8 mouse cellular contexts compared by ENCODE assay signal in genomic region chr1:155742411-155743363, GRCm38 (mm10). TPM values are rescaled to one million over a fixed set of nuclear protein-coding genes. Genes with fewer than 3 reads are reported as not detected.
DNase-seq lines count a peak whose midpoint lies in the region; ATAC-seq and TF ChIP-seq lines count a peak whose summit lies in the region.

No protein-coding gene starts in this region.

- peak overlapping the region in 1 of 2 experiments; percentile 45; a peak in 3 of 4 replicates for H3K4me3 ChIP-seq in liver, embryonic 14.5 days (ENCODE audit: insufficient read depth in 1 of 2, low read depth in 2 of 2, low read length in 2 of 2)
- peak overlapping the region; percentile 54 for H3K4me3 ChIP-seq in small intestine, adult 2 months (ENCODE audit: low read depth, low read length)

- H3K9ac ChIP-seq in liver, embryonic 14.5 days (replicated peaks) = no peak overlapping the region

- no peak for ATAC-seq in liver, embryonic 14.5 days (ENCODE audit: insufficient read depth)
- ATAC-seq in activated CD4-positive, CD25-positive, alpha-beta regulatory T cell, adult 4 months = no peak

- H3K9me3 ChIP-seq in liver, embryonic 14.5 days (ENCODE audit: control insufficient read depth, low read length) = no peaks in the 10 kb centered on the region

- DNase-seq in ovary, postnatal 36 days (ENCODE audit: low spot score) = peak; percentile 50
- no peak for DNase-seq in ovary, adult 18-20 months (ENCODE audit: low spot score)
- DNase-seq in embryo, embryonic 11 days = peak; percentile 64
- peak; percentile 30 for DNase-seq in heart, postnatal 4 days
- DNase-seq in liver, embryonic 14.5 days (ENCODE audit: low read depth in 3 of 3, low spot score in 3 of 3) = no peak
- no peak for DNase-seq in frontal cortex, postnatal 10 days (ENCODE audit: low spot score in 2 of 2)

- peaks cover 92% of the 10 kb centered on the region for H3K27me3 ChIP-seq in liver, embryonic 14.5 days (ENCODE audit: control insufficient read depth, insufficient read depth, low read length)
- peaks cover 50% of the 10 kb centered on the region for H3K27me3 ChIP-seq in small intestine, adult 2 months (ENCODE audit: control insufficient read depth, insufficient read depth, low read length)

- H3K27ac ChIP-seq in liver, embryonic 14.5 days = no peak overlapping the region
- H3K27ac ChIP-seq in small intestine, adult 2 months (ENCODE audit: insufficient read depth, low read depth, low read length) = no peak overlapping the region

- no peak for TF ChIP-seq EP300 in liver, embryonic 14.5 days (IDR thresholded peaks at IDR 0.05; ENCODE audit: low read depth)

- no peak for TF ChIP-seq POLR2A in small intestine, adult 2 months (IDR thresholded peaks at IDR 0.05; ENCODE audit: low read depth, low read length)

- H3K4me1 ChIP-seq in liver, embryonic 14.5 days (replicated peaks; ENCODE audit: control insufficient read depth in 2 of 2, insufficient read depth in 2 of 2, low read length in 1 of 2) = no peaks in the 10 kb centered on the region
- H3K4me1 ChIP-seq in small intestine, adult 2 months (ENCODE audit: control insufficient read depth, insufficient read depth, insufficient read length, low read length) = peaks cover 9% of the 10 kb centered on the region

- H3K36me3 ChIP-seq in liver, embryonic 14.5 days (replicated peaks; ENCODE audit: control insufficient read depth, insufficient read depth, low read depth) = no peaks in the 10 kb centered on the region
- H3K36me3 ChIP-seq in small intestine, adult 2 months (ENCODE audit: control insufficient read depth, insufficient read depth, low read length) = no peaks in the 10 kb centered on the region

- under 1% methylated on average over 78 of the region's 81 CpGs for WGBS in liver, embryonic 14.5 days (ENCODE audit: insufficient replicate concordance)
- 1% methylated on average over 81 of the region's 81 CpGs for WGBS in small intestine, adult 2 months

- H3K4me2 ChIP-seq in liver, embryonic 14.5 days (ENCODE audit: low read depth) = peak overlapping the region; percentile 64

- no peak for TF ChIP-seq CTCF in liver, embryonic 14.5 days (IDR thresholded peaks at IDR 0.05; ENCODE audit: low read depth)
- TF ChIP-seq CTCF in small intestine, adult 2 months (IDR thresholded peaks at IDR 0.05; ENCODE audit: extremely low read depth, insufficient read length, insufficient replicate concordance, low read depth, low read length) = no peak

RNA-seq across cellular contexts. Expression of gene Lhx4, which starts 8.8 kb away (rescaled TPM):
- total RNA-seq in heart, postnatal 4 days (2021) = not detected
- polyA plus RNA-seq in liver, embryonic 14.5 days (2012; rRNA removed) = not detected in 2 replicates
- polyA plus RNA-seq in liver, embryonic 14.5 days (2014; fragmentation: Nextera tagmentation; extraction: Ambion mirVana) = not detected in 2 replicates
- not detected in 2 replicates for polyA plus RNA-seq in small intestine, adult 2 months (2012; rRNA removed)
- under 1 TPM in 1 of 2 experiments, not detected in 1; 0.42 TPM for polyA plus RNA-seq in activated CD4-positive, CD25-positive, alpha-beta regulatory T cell, adult 4 months (2017; shearing (Covaris generic))

Comparison
In these comparisons a context has a peak if more than half of its experiments do, and no peak if none do; other contexts are left out.
1. DNase-seq: peak in ovary, postnatal 36 days (single experiment), embryo, embryonic 11 days (single experiment) and heart, postnatal 4 days (single experiment); none in ovary, adult 18-20 months (single experiment), liver, embryonic 14.5 days (0 of 3) and frontal cortex, postnatal 10 days (0 of 2).